Mouse (Mus musculus) testis, adult 2 months (tissue): ENCODE results near the gene Clptm1.

Experiments used
- CTCF ChIP-seq: fragments of 200-500 bp; IDR thresholded peaks from 2 replicates; pipeline ENCODE4 v1.5.1; 2012; ENCODE audit warnings: low read depth, mild to moderate bottlenecking, inconsistent platforms, low read length, moderate library complexity; ENCODE audit not compliant: control insufficient read depth, insufficient read depth, insufficient replicate concordance
- POLR2A ChIP-seq: fragments of 200-500 bp; IDR thresholded peaks from 2 replicates; pipeline ENCODE4 v1.6.1; 2012; ENCODE audit warnings: low read depth, mild to moderate bottlenecking, inconsistent platforms, low read length, moderate library complexity; ENCODE audit not compliant: control insufficient read depth

GRCm38 (mm10) chr7:19699827-19700148, 35.0 kb upstream of the Clptm1 start:
- TF ChIP-seq CTCF (no peak), POLR2A (no peak)
